Mouse (Mus musculus) forebrain, embryonic 15.5 days (tissue): ENCODE data around the gene Ascc2. TPM values are rescaled to one million over a fixed set of nuclear protein-coding genes. Genes with fewer than 3 reads are reported as not detected.

Experiments used
- ATAC-seq: fragments of 200-750 bp; cut with Nextera tagmentation; replicated peaks from 2 replicates; pipeline ENCODE4 v1.8.0; 2017; ENCODE audit warnings: mild to moderate bottlenecking, moderate TSS enrichment, moderate library complexity
- H3K27ac ChIP-seq: fragments of 300-500 bp; sonication (generic); replicated peaks from 2 replicates; pipeline ENCODE4 v1.5.1; 2015; ENCODE audit warnings: mild to moderate bottlenecking, inconsistent platforms
- H3K27me3 ChIP-seq: fragments of 300-500 bp; sonication (generic); 2 replicates; pipeline ENCODE4 v1.6.1; 2015; ENCODE audit warnings: inconsistent platforms
- H3K36me3 ChIP-seq: fragments of 300-500 bp; sonication (generic); 2 replicates; pipeline ENCODE4 v1.6.1; 2015; ENCODE audit warnings: mild to moderate bottlenecking, inconsistent platforms
- H3K4me1 ChIP-seq: fragments of 300-500 bp; sonication (generic); 2 replicates; pipeline ENCODE4 v1.6.1; 2015; ENCODE audit warnings: inconsistent platforms
- H3K4me2 ChIP-seq: fragments of 300-500 bp; sonication (generic); replicated peaks from 2 replicates; pipeline ENCODE4 v1.6.1; 2015; ENCODE audit warnings: mild to moderate bottlenecking, inconsistent platforms
- H3K4me3 ChIP-seq: fragments of 300-500 bp; sonication (generic); 2 replicates; pipeline ENCODE4 v1.5.1; 2015; ENCODE audit warnings: mild to moderate bottlenecking, inconsistent platforms
- H3K9ac ChIP-seq: fragments of 300-500 bp; sonication (generic); replicated peaks from 2 replicates; pipeline ENCODE4 v1.6.1; 2015; ENCODE audit warnings: mild to moderate bottlenecking, inconsistent platforms
- H3K9me3 ChIP-seq: fragments of 300-500 bp; sonication (generic); 2 replicates; pipeline ENCODE4 v1.6.1; 2016; ENCODE audit warnings: inconsistent platforms
- WGBS: fragments of 180-500 bp; shearing (Covaris S2); methylation state at CpG from one replicate; pipeline ENCODE4 v1.1.7; 2015; ENCODE audit warnings: mixed read lengths; 5-methylcytosine and 5-hydroxymethylcytosine counted together
- polyA plus RNA-seq: library from polyadenylated mRNA; unstranded; fragments of >200 nt; fragmentation: Nextera tagmentation; extraction: Ambion mirVana; gene quantifications from 2 replicates; pipeline ENCODE4 v1.2.1, GENCODE M21; 2015

Gene Ascc2
- 24.0 and 27.1 TPM in 2 replicates for polyA plus RNA-seq

- WGBS = under 1% methylated on average over 35 of the region's 35 CpGs
- peaks cover 10% of the 10 kb centered on the region for H3K4me1 ChIP-seq
- H3K9ac ChIP-seq = peak within 1 kb of the TSS; percentile 81
- ATAC-seq = peak; percentile 90
- peaks cover 11% of the 10 kb centered on the region; the same call in 1 of the 2 replicates for H3K36me3 ChIP-seq
- no peaks in the 10 kb centered on the region for H3K9me3 ChIP-seq
- peak within 1 kb of the TSS; percentile 32; the same call in 1 of the 2 replicates for H3K27ac ChIP-seq
- 0 out of 2 replicates have a peak, but pooled peaks cover 3% of the 10 kb centered on the region for H3K27me3 ChIP-seq
- peak within 1 kb of the TSS; percentile 90 for H3K4me3 ChIP-seq
- peak within 1 kb of the TSS; percentile 84 for H3K4me2 ChIP-seq
These were observed at the start of gene Ascc2 for GRCm38 (mm10) chr11:4637534-4638234. Gene Ascc2 (plus strand): TSS chr11:4637747.

GRCm38 (mm10) chr11:4591811-4592210, 45.7 kb upstream of the Ascc2 start:
- WGBS = 88% methylated on average over 4 of the region's 4 CpGs
- Histone ChIP-seq H3K9me3 (no peaks in the 10 kb centered on the region), H3K9ac (no peak overlapping the region), H3K4me2 (no peak overlapping the region), H3K4me1 (peaks cover 21% of the 10 kb centered on the region), H3K4me3 (no peak overlapping the region), H3K27ac (no peak overlapping the region), H3K36me3 (no peaks in the 10 kb centered on the region), H3K27me3 (no peaks in the 10 kb centered on the region)
- ATAC-seq = no peak

- WGBS = 17% methylated on average over 5 of the region's 5 CpGs
- no peaks in the 10 kb centered on the region for H3K36me3 ChIP-seq
- no peak for ATAC-seq
- H3K27ac ChIP-seq = no peak overlapping the region
- no peaks in the 10 kb centered on the region for H3K9me3 ChIP-seq
- peaks cover 21% of the 10 kb centered on the region for H3K4me1 ChIP-seq
- H3K9ac ChIP-seq = peak overlapping the region; percentile 99
- peak overlapping the region; percentile 61 for H3K4me2 ChIP-seq
- no peaks in the 10 kb centered on the region for H3K27me3 ChIP-seq
- H3K4me3 ChIP-seq = peak overlapping the region; percentile 97
These were observed 44.1 kb upstream of the Ascc2 start for GRCm38 (mm10) chr11:4593491-4593848.

GRCm38 (mm10) chr11:4593849-4594607, 43.5 kb upstream of the Ascc2 start:
- peak overlapping the region; percentile 99 for H3K9ac ChIP-seq
- no peaks in the 10 kb centered on the region for H3K27me3 ChIP-seq
- 1% methylated on average over 45 of the region's 45 CpGs for WGBS
- H3K4me2 ChIP-seq = peak overlapping the region; percentile 61
- no peaks in the 10 kb centered on the region for H3K9me3 ChIP-seq
- ATAC-seq = peak; percentile 93
- H3K4me3 ChIP-seq = peak overlapping the region; percentile 97
- no peaks in the 10 kb centered on the region for H3K36me3 ChIP-seq
- H3K27ac ChIP-seq = peak overlapping the region; percentile 94
- peaks cover 21% of the 10 kb centered on the region for H3K4me1 ChIP-seq

GRCm38 (mm10) chr11:4594608-4595500, 42.7 kb upstream of the Ascc2 start, which contains the start of gene Mtmr3:
Gene Mtmr3 (minus strand): TSS chr11:4594863.
- Histone ChIP-seq H3K4me1 (peaks cover 21% of the 10 kb centered on the region), H3K4me2 (peak within 1 kb of the TSS; percentile 61), H3K36me3 (no peaks in the 10 kb centered on the region), H3K27me3 (no peaks in the 10 kb centered on the region), H3K27ac (peak within 1 kb of the TSS; percentile 94), H3K9ac (peak within 1 kb of the TSS; percentile 99), H3K9me3 (no peaks in the 10 kb centered on the region), H3K4me3 (peak within 1 kb of the TSS; percentile 97)
- 6% methylated on average over 53 of the region's 53 CpGs for WGBS
- ATAC-seq = peak; percentile 95

GRCm38 (mm10) chr11:4598411-4598810, 39.1 kb upstream of the Ascc2 start:
- H3K4me1 ChIP-seq = peaks cover 13% of the 10 kb centered on the region
- H3K27me3 ChIP-seq = no peaks in the 10 kb centered on the region
- H3K4me3 ChIP-seq = no peak overlapping the region
- H3K9ac ChIP-seq = no peak overlapping the region
- H3K9me3 ChIP-seq = no peaks in the 10 kb centered on the region
- 97% methylated on average over 2 of the region's 2 CpGs for WGBS
- no peak overlapping the region for H3K27ac ChIP-seq
- no peak overlapping the region for H3K4me2 ChIP-seq
- ATAC-seq = no peak
- no peaks in the 10 kb centered on the region for H3K36me3 ChIP-seq

- ATAC-seq = no peak
- Histone ChIP-seq H3K4me1 (peaks cover 9% of the 10 kb centered on the region), H3K36me3 (no peaks in the 10 kb centered on the region), H3K9ac (no peak overlapping the region), H3K9me3 (no peaks in the 10 kb centered on the region), H3K4me2 (no peak overlapping the region), H3K4me3 (no peak overlapping the region), H3K27me3 (no peaks in the 10 kb centered on the region), H3K27ac (no peak overlapping the region)
- WGBS = 97% methylated on average over 3 of the region's 3 CpGs
These were observed 37.6 kb upstream of the Ascc2 start for GRCm38 (mm10) chr11:4599916-4600315.

- Histone ChIP-seq H3K9me3 (no peaks in the 10 kb centered on the region), H3K27ac (no peak overlapping the region), H3K9ac (no peak overlapping the region), H3K27me3 (no peaks in the 10 kb centered on the region), H3K4me1 (peaks cover 9% of the 10 kb centered on the region), H3K36me3 (no peaks in the 10 kb centered on the region), H3K4me3 (no peak overlapping the region), H3K4me2 (no peak overlapping the region)
- no peak for ATAC-seq
- 79% methylated on average over 5 of the region's 5 CpGs for WGBS
These were observed 35.7 kb upstream of the Ascc2 start for GRCm38 (mm10) chr11:4601890-4602289.

- ATAC-seq = peak; percentile 61; the same call in 1 of the 2 replicates
- Histone ChIP-seq H3K9me3 (no peaks in the 10 kb centered on the region), H3K9ac (no peak overlapping the region), H3K4me3 (no peak overlapping the region), H3K4me1 (peaks cover 9% of the 10 kb centered on the region), H3K27ac (0 out of 2 replicates have a peak overlapping the region, but pooled peaks have one; percentile 21), H3K36me3 (no peaks in the 10 kb centered on the region), H3K27me3 (no peaks in the 10 kb centered on the region), H3K4me2 (no peak overlapping the region)
- 9% methylated on average over 12 of the region's 12 CpGs for WGBS
These were observed 34.7 kb upstream of the Ascc2 start for GRCm38 (mm10) chr11:4602691-4603441.

- H3K4me1 ChIP-seq = peaks cover 9% of the 10 kb centered on the region
- no peaks in the 10 kb centered on the region for H3K36me3 ChIP-seq
- no peaks in the 10 kb centered on the region for H3K9me3 ChIP-seq
- WGBS = 77% methylated on average over 6 of the region's 6 CpGs
- H3K27ac ChIP-seq = no peak overlapping the region
- no peak overlapping the region for H3K4me3 ChIP-seq
- ATAC-seq = no peak
- H3K9ac ChIP-seq = no peak overlapping the region
- H3K27me3 ChIP-seq = no peaks in the 10 kb centered on the region
- no peak overlapping the region for H3K4me2 ChIP-seq
These were observed 33.1 kb upstream of the Ascc2 start for GRCm38 (mm10) chr11:4604441-4604840.

- no peak overlapping the region for H3K4me2 ChIP-seq
- H3K9me3 ChIP-seq = no peaks in the 10 kb centered on the region
- no peak overlapping the region for H3K4me3 ChIP-seq
- WGBS = 65% methylated on average over 7 of the region's 7 CpGs
- peaks cover 9% of the 10 kb centered on the region for H3K4me1 ChIP-seq
- no peak overlapping the region for H3K27ac ChIP-seq
- no peaks in the 10 kb centered on the region for H3K27me3 ChIP-seq
- H3K36me3 ChIP-seq = no peaks in the 10 kb centered on the region
- ATAC-seq = no peak
- H3K9ac ChIP-seq = no peak overlapping the region
These were observed 32.1 kb upstream of the Ascc2 start for GRCm38 (mm10) chr11:4605414-4605813.
